Mouse (Mus musculus): ENCODE results near the gene Tmem253.

The Tmem253 gene

GRCm38 (mm10) chr14:52015445-52016100, at the start of gene Tmem253:
Gene Tmem253 (plus strand): TSS chr14:52015658.
- DNase-seq (ENCODE audit: extremely low read depth, low read depth, low spot score): peak; percentile 87

GRCm38 (mm10) chr14:51967400-51967799, 48.1 kb upstream of the Tmem253 start:
- DNase-seq (ENCODE audit: extremely low read depth, low read depth, low spot score): no peak

GRCm38 (mm10) chr14:51979252-51979651, 36.2 kb upstream of the Tmem253 start:
- DNase-seq (ENCODE audit: extremely low read depth, low read depth, low spot score): no peak

GRCm38 (mm10) chr14:51983251-51983650, 32.2 kb upstream of the Tmem253 start:
- DNase-seq (ENCODE audit: extremely low read depth, low read depth, low spot score): no peak

- no peak for DNase-seq (ENCODE audit: extremely low read depth, low read depth, low spot score)
These were observed 31.6 kb upstream of the Tmem253 start for GRCm38 (mm10) chr14:51983855-51984246.

GRCm38 (mm10) chr14:51984247-51985231, 30.9 kb upstream of the Tmem253 start, which contains the start of gene Arhgef40:
Gene Arhgef40 (plus strand): TSS chr14:51984719.
- no peak for DNase-seq (ENCODE audit: extremely low read depth, low read depth, low spot score)

- DNase-seq (ENCODE audit: extremely low read depth, low read depth, low spot score): no peak
These were observed 29.9 kb upstream of the Tmem253 start for GRCm38 (mm10) chr14:51985301-51986152.

- DNase-seq (ENCODE audit: extremely low read depth, low read depth, low spot score): no peak
These were observed 29.3 kb upstream of the Tmem253 start for GRCm38 (mm10) chr14:51986153-51986505.

- no peak for DNase-seq (ENCODE audit: extremely low read depth, low read depth, low spot score)
These were observed 28.3 kb upstream of the Tmem253 start for GRCm38 (mm10) chr14:51987177-51987576.

GRCm38 (mm10) chr14:51988731-51989130, 26.7 kb upstream of the Tmem253 start:
- no peak for DNase-seq (ENCODE audit: extremely low read depth, low read depth, low spot score)

- DNase-seq (ENCODE audit: extremely low read depth, low read depth, low spot score): no peak
These were observed 25.9 kb upstream of the Tmem253 start for GRCm38 (mm10) chr14:51989461-51989970.

- no peak for DNase-seq (ENCODE audit: extremely low read depth, low read depth, low spot score)
These were observed 21.0 kb upstream of the Tmem253 start for GRCm38 (mm10) chr14:51994453-51994852.

GRCm38 (mm10) chr14:51995219-51995871, 20.1 kb upstream of the Tmem253 start:
- DNase-seq (ENCODE audit: extremely low read depth, low read depth, low spot score): no peak

GRCm38 (mm10) chr14:51996231-51996841, 19.1 kb upstream of the Tmem253 start:
- no peak for DNase-seq (ENCODE audit: extremely low read depth, low read depth, low spot score)

- no peak for DNase-seq (ENCODE audit: extremely low read depth, low read depth, low spot score)
These were observed 18.6 kb upstream of the Tmem253 start for GRCm38 (mm10) chr14:51996866-51997265.

GRCm38 (mm10) chr14:51997483-51997882, 18.0 kb upstream of the Tmem253 start:
- DNase-seq (ENCODE audit: extremely low read depth, low read depth, low spot score): no peak

- no peak for DNase-seq (ENCODE audit: extremely low read depth, low read depth, low spot score)
These were observed 11.4 kb upstream of the Tmem253 start for GRCm38 (mm10) chr14:52003981-52004495.

GRCm38 (mm10) chr14:52005141-52005540, 10.3 kb upstream of the Tmem253 start:
- no peak for DNase-seq (ENCODE audit: extremely low read depth, low read depth, low spot score)

- no peak for DNase-seq (ENCODE audit: extremely low read depth, low read depth, low spot score)
These were observed 9.8 kb upstream of the Tmem253 start for GRCm38 (mm10) chr14:52005616-52006015.

- DNase-seq (ENCODE audit: extremely low read depth, low read depth, low spot score): no peak
These were observed 9.2 kb upstream of the Tmem253 start for GRCm38 (mm10) chr14:52006241-52006640.
